Mouse (Mus musculus): ENCODE results near the gene Sgms2. TPM values are rescaled to one million over a fixed set of nuclear protein-coding genes. Genes with fewer than 3 reads are reported as not detected.

Gene Sgms2
- total and polyA plus RNA-seq, 3 experiments: not detected

DNA sequence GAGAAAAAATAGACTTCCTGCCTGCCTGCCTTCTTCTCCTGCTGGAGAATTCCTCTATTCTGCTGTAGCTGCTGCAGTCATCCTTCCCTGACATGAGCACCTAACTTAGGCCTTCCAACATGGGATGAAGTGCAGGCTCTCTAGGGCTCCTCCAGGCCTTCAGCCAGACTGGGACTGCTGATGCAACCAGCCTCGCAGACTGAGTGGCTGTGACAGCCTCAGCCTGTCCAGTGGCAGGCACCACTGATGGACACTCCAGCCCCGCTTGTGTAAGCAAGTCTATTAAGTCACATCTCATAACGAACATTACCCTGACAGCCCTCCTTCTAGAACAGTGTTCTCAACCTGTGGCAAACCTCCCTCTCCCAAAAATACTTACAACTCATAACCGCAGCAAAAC is 217.1 kb downstream of the Sgms2 start:
- peaks cover 0 to 3% of the 10 kb centered on the region in 2 experiments for H3K36me3 ChIP-seq (replicated peaks in 1 of 2; ENCODE audit: control insufficient read depth in 1 of 2, insufficient read depth in 1 of 2, low read length in 1 of 2)
- peaks cover 0 to 18% of the 10 kb centered on the region in 2 experiments; a peak in 3 of 4 replicates for H3K4me1 ChIP-seq (ENCODE audit: control insufficient read depth in 1 of 2, insufficient read depth in 2 of 2)
- in situ Hi-C loops (cut with MboI; ENCODE audit: low pct_ligation_motif_present, low pct_unique_long_range_greater_than_20kb, low sequenced_read_pairs) (no loop called here), dilution Hi-C loops (cut with MboI; ENCODE audit: extremely low pct_ligation_motif_present, extremely low pct_unique_long_range_greater_than_20kb, low sequenced_read_pairs) (no loop called here)
- DNase-seq (ENCODE audit: extremely low read depth): no peak
- H3K79me2 ChIP-seq (replicated peaks; ENCODE audit: control insufficient read depth, extremely low read depth, insufficient read depth, poor library complexity, severe bottlenecking): no peaks in the 10 kb centered on the region
- no peak overlapping the region for H3K27ac ChIP-seq (ENCODE audit: insufficient read depth, low read depth)
- H3K9me3 ChIP-seq (replicated peaks; ENCODE audit: low read length): peaks cover 3% of the 10 kb centered on the region
- H3K27me3 ChIP-seq (replicated peaks): no peaks in the 10 kb centered on the region
- no peak overlapping the region for H3K4me3 ChIP-seq (replicated peaks in 1 of 3; ENCODE audit: low read depth in 2 of 3, low read length in 2 of 3, poor library complexity in 1 of 3)
- TF ChIP-seq MXI1 (IDR thresholded peaks at IDR 0.05; ENCODE audit: low read depth, low read length): no peak
- no peak for TF ChIP-seq HCFC1 (IDR thresholded peaks at IDR 0.05; ENCODE audit: low read depth, low read length)
- no peak for TF ChIP-seq TBP (conservative IDR thresholded peaks at IDR 0.05; ENCODE audit: low read depth, low read length)
- TF ChIP-seq MEF2A (IDR thresholded peaks at IDR 0.05; ENCODE audit: borderline replicate concordance, low read depth, low read length): no peak
- no peak for TF ChIP-seq JUND (conservative IDR thresholded peaks at IDR 0.05; ENCODE audit: low read depth, low read length)
- TF ChIP-seq RAD21 (IDR thresholded peaks at IDR 0.05; ENCODE audit: low read depth, low read length): no peak
- no peak for TF ChIP-seq MYC (IDR thresholded peaks at IDR 0.05; ENCODE audit: low read depth, low read length)
- no peak for TF ChIP-seq ZMIZ1 (IDR thresholded peaks at IDR 0.05; ENCODE audit: low read depth, low read length)
- H3K9ac ChIP-seq (ENCODE audit: insufficient read depth, low read depth): no peak overlapping the region
- no peak overlapping the region for H3K4me2 ChIP-seq (ENCODE audit: insufficient read depth, low read depth, poor library complexity, severe bottlenecking)

DNA sequence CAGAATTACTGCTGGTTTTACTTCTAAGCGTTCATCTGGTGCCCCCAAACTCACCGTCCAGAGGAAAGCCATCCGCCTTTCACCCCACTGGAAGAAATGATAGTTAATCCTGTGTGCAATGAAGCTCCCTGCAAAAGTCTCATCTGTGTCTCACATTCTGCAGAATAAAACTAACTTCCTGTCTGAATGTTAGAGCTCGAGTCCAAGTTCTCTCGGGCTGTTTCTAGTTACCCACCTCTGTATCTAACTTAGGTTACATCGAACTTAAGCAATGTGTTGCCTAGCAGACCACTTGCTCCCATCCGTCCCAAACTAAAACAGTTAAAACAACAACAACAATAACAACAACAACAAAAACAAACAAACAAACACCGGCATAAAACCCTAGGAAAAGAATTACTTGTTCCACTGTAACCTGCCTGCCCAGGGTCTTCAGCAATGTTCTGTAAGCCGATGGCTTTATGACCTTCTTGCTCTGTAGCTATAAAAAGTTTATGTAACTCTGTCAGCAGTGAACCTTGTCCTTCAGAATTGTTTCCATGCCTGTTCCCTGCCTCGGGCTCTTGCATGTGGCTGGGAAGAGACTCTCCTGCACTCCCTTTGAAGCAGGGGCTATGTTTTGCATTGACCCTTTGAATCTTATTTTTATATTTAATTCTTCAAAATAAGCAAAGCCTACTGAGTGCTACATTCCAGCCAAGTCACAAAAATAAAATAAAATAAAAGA is 218.7 kb downstream of the Sgms2 start:
- H3K27ac ChIP-seq (ENCODE audit: insufficient read depth, low read depth): no peak overlapping the region
- H3K4me1 ChIP-seq (ENCODE audit: control insufficient read depth in 1 of 2, insufficient read depth in 2 of 2): peaks cover 0 to 24% of the 10 kb centered on the region in 2 experiments; a peak in 3 of 4 replicates
- H3K4me3 ChIP-seq (replicated peaks in 1 of 3; ENCODE audit: low read depth in 2 of 3, low read length in 2 of 3, poor library complexity in 1 of 3): peak overlapping the region; percentile 30 to 79 (median 48)
- DNase-seq (ENCODE audit: extremely low read depth): no peak
- peak overlapping the region; percentile 64 for H3K4me2 ChIP-seq (ENCODE audit: insufficient read depth, low read depth, poor library complexity, severe bottlenecking)
- TF ChIP-seq MEF2A (IDR thresholded peaks at IDR 0.05; ENCODE audit: borderline replicate concordance, low read depth, low read length) (no peak), JUND (conservative IDR thresholded peaks at IDR 0.05; ENCODE audit: low read depth, low read length) (no peak), CHD2 (IDR thresholded peaks at IDR 0.05; ENCODE audit: low read length) (no peak), CTCF (conservative IDR thresholded peaks at IDR 0.05 in 1 of 2, IDR thresholded peaks at IDR 0.05 in 1 of 2; ENCODE audit: low read depth in 2 of 2, low read length in 2 of 2) (no peak), SMC3 (IDR thresholded peaks at IDR 0.05; ENCODE audit: low read depth, low read length) (no peak), MAFK (IDR thresholded peaks at IDR 0.05; ENCODE audit: insufficient replicate concordance, low read length) (no peak), ELF1 (IDR thresholded peaks at IDR 0.05; ENCODE audit: low read depth, low read length) (no peak), RAD21 (IDR thresholded peaks at IDR 0.05; ENCODE audit: low read depth, low read length) (no peak), USF2 (conservative IDR thresholded peaks at IDR 0.05; ENCODE audit: low read depth, low read length) (no peak), JUN (IDR thresholded peaks at IDR 0.05; ENCODE audit: insufficient read depth, low read depth, low read length) (no peak), GABPA (IDR thresholded peaks at IDR 0.05; ENCODE audit: insufficient replicate concordance, low read depth, low read length) (no peak)
- H3K9ac ChIP-seq (ENCODE audit: insufficient read depth, low read depth): peak overlapping the region; percentile 24
- dilution Hi-C loops (cut with MboI; ENCODE audit: extremely low pct_ligation_motif_present, extremely low pct_unique_long_range_greater_than_20kb, low sequenced_read_pairs): no loop called here
- H3K36me3 ChIP-seq (replicated peaks in 1 of 2; ENCODE audit: control insufficient read depth in 1 of 2, insufficient read depth in 1 of 2, low read length in 1 of 2): peaks cover 0 to 10% of the 10 kb centered on the region in 2 experiments
- no peaks in the 10 kb centered on the region for H3K9me3 ChIP-seq (replicated peaks; ENCODE audit: low read length)
- no peaks in the 10 kb centered on the region for H3K79me2 ChIP-seq (replicated peaks; ENCODE audit: control insufficient read depth, extremely low read depth, insufficient read depth, poor library complexity, severe bottlenecking)
- in situ Hi-C loops (cut with MboI; ENCODE audit: low pct_ligation_motif_present, low pct_unique_long_range_greater_than_20kb, low sequenced_read_pairs): no loop called here
- no peaks in the 10 kb centered on the region for H3K27me3 ChIP-seq (replicated peaks)

Data from CH12.LX (cell line).